Mouse (Mus musculus) hindbrain, embryonic 16.5 days (tissue): ENCODE results near the gene Gm17660. TPM values are rescaled to one million over a fixed set of nuclear protein-coding genes. Genes with fewer than 3 reads are reported as not detected.

ENCODE experiments used
- ATAC-seq: fragments of 200-750 bp; cut with Nextera tagmentation; 2 replicates; pipeline ENCODE4 v1.8.0; 2017; ENCODE audit warnings: moderate TSS enrichment, moderate library complexity
- H3K27ac ChIP-seq: fragments of 300-500 bp; sonication (generic); 2 replicates; pipeline ENCODE4 v1.5.1; 2014; ENCODE audit warnings: low read depth, mild to moderate bottlenecking, control low read depth, low read length, moderate library complexity
- H3K27me3 ChIP-seq: fragments of 300-500 bp; sonication (generic); replicated peaks from 2 replicates; pipeline ENCODE4 v1.6.1; 2014; ENCODE audit warnings: low read length; ENCODE audit not compliant: control insufficient read depth, insufficient read depth
- H3K36me3 ChIP-seq: fragments of 300-500 bp; sonication (generic); 2 replicates; pipeline ENCODE4 v1.6.1; 2014; ENCODE audit warnings: mild to moderate bottlenecking, low read length, moderate library complexity, mixed read lengths; ENCODE audit not compliant: control insufficient read depth, insufficient read depth
- H3K4me1 ChIP-seq: fragments of 300-500 bp; sonication (generic); 2 replicates; pipeline ENCODE4 v1.6.1; 2014; ENCODE audit warnings: low read depth, low read length; ENCODE audit not compliant: control insufficient read depth, insufficient read depth
- H3K4me2 ChIP-seq: fragments of 300-500 bp; sonication (generic); 2 replicates; pipeline ENCODE4 v1.6.1; 2014; ENCODE audit warnings: mild to moderate bottlenecking, low read length, control low read depth, moderate library complexity
- H3K4me3 ChIP-seq: fragments of 300-500 bp; sonication (generic); 2 replicates; pipeline ENCODE4 v1.5.1; 2014; ENCODE audit warnings: mild to moderate bottlenecking, low read length, control low read depth, moderate library complexity
- H3K9ac ChIP-seq: fragments of 300-500 bp; sonication (generic); 2 replicates; pipeline ENCODE4 v1.6.1; 2014; ENCODE audit warnings: low read depth, mild to moderate bottlenecking, control low read depth, low read length, moderate library complexity
- H3K9me3 ChIP-seq: fragments of 300-500 bp; sonication (generic); 2 replicates; pipeline ENCODE4 v1.6.1; 2014; ENCODE audit warnings: mild to moderate bottlenecking, low read length, moderate library complexity; ENCODE audit not compliant: control insufficient read depth
- WGBS: fragments of 180-500 bp; shearing (Covaris S2); extraction: QIAGEN DNeasy Blood & Tissue Kit; methylation state at CpG from one replicate; pipeline ENCODE4 v1.1.7; 2014; 5-methylcytosine and 5-hydroxymethylcytosine counted together
- microRNA-seq: library from miRNA; unstranded; fragments of <30 nt; microRNA quantifications from one replicate; pipeline ENCODE4, GENCODE M21; 2017
- polyA plus RNA-seq: library from polyadenylated mRNA; unstranded; fragments of >200 nt; fragmentation: Nextera tagmentation; extraction: Ambion mirVana; gene quantifications from 2 replicates; pipeline ENCODE4 v1.2.1, GENCODE M21; 2015

Gm17660 gene
- polyA plus RNA-seq, 1 experiment from 2014 or later = 0.44 TPM

DNA sequence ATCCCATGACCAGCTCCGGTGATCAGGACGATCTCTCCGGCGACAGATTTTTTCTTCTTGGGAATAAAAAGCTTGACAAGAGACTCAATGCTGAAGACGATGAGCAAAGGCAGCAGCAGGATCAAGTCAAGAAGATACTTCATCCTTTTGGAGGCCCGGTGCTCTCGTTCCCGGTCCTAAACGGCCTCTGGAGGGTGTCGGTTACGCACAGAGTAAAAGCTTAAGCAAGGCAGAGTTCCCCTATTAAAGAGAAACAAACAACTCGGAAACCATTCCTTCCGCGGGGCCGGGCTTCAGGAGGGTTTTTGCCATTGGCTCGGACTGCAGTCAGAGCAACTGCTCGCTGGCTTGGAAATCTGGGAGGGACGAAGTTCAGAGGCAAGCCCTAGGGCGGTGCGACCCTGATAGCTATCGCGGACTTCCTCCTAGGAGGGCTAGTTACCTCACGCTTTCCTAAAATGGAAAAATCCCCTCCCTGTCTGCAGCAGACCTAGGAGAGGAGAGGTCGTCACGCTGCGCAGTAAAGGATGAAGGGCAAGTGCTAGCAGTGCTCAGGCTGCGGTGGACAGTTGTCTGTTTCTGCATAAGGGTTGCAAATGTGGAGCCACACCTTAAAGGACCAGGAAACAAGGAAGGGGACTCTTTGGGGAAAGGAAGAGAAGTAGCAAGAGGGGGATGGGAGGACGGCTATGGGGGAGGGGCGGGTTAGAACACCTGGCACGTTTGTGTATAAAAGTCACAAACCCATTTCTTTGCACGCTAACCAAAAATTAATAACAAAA, 55.6 kb downstream of the Gm17660 start, which contains the start of gene Hsd17b11:
TSS of gene Hsd17b11 (minus strand) at position 323 of the 782 bp plus-strand sequence.
- Histone ChIP-seq H3K36me3 (peaks cover 4% of the 10 kb centered on the region; the same call in 1 of the 2 replicates), H3K9me3 (no peaks in the 10 kb centered on the region), H3K4me2 (peak within 1 kb of the TSS; percentile 92), H3K4me1 (no peaks in the 10 kb centered on the region; the same call in 1 of the 2 replicates), H3K27me3 (no peaks in the 10 kb centered on the region), H3K9ac (peak within 1 kb of the TSS; percentile 77), H3K4me3 (peak within 1 kb of the TSS; percentile 55), H3K27ac (peak within 1 kb of the TSS; percentile 72)
- peak; percentile 93 for ATAC-seq
- under 1% methylated on average over 31 of the region's 31 CpGs for WGBS

Small RNA genes lying within 50 kb of the gene (microRNA-seq; reads per million reads assigned to microRNA genes)
- 1.5 reads per million for gene Mir5619

Other genes with a start within 250 kb of the Gm17660 start
- 40.7 and 42.5 TPM in 2 replicates for gene Klhl8, start 166.3 kb downstream of the Gm17660 start, polyA plus RNA-seq
- gene Hsd17b13, start 100.2 kb downstream of the Gm17660 start, polyA plus RNA-seq = not detected in 2 replicates
- gene Hsd17b11, start 55.7 kb downstream of the Gm17660 start, polyA plus RNA-seq = 2.9 and 3.1 TPM in 2 replicates
- 68.4 and 71.7 TPM in 2 replicates for gene Nudt9, start 31.3 kb downstream of the Gm17660 start, polyA plus RNA-seq
- 481 and 585 TPM in 2 replicates for gene Sparcl1, start 36.1 kb upstream of the Gm17660 start, polyA plus RNA-seq
- not detected in 2 replicates for gene Dspp, start 93.1 kb upstream of the Gm17660 start, polyA plus RNA-seq
- 0.13 and 0.59 TPM in 2 replicates for gene Dmp1, start 125.0 kb upstream of the Gm17660 start, polyA plus RNA-seq
- gene Ibsp, start 221.6 kb upstream of the Gm17660 start, polyA plus RNA-seq = 0.59 and 8.9 TPM in 2 replicates
- not detected in 2 replicates for gene Mepe, start 247.7 kb upstream of the Gm17660 start, polyA plus RNA-seq